In genomic region chr13:107461048-107461912, GRCm38 (mm10) we compare ENCODE assay signal across 8 mouse cellular contexts.
DNase-seq lines count a peak whose midpoint lies in the region; ATAC-seq lines count a peak whose summit lies in the region.

No protein-coding gene starts in this region.

- DNase-seq in 3134 (ENCODE audit: extremely low read depth, insufficient read length, low spot score), result peak; percentile 10
- DNase-seq in adrenal gland, adult 2 months, result peak; percentile 77
- DNase-seq in embryonic facial prominence, embryonic 10.5 days (ENCODE audit: low spot score), result peak; percentile 65
- peak; percentile 78 for DNase-seq in kidney, adult 9 months
- DNase-seq in limb, embryonic 11.5 days (ENCODE audit: low spot score), result peak; percentile 72
- DNase-seq in midbrain, embryonic 14.5 days, result peak; percentile 91
- DNase-seq in telencephalon, adult 2 months (ENCODE audit: low read depth, low spot score), result peak; percentile 69

- H3K27ac ChIP-seq in embryonic facial prominence, embryonic 10.5 days (replicated peaks), result no peak overlapping the region
- no peak overlapping the region for H3K27ac ChIP-seq in heart, embryonic 11.5 days (ENCODE audit: low read depth, low read length)
- no peak overlapping the region for H3K27ac ChIP-seq in limb, embryonic 11.5 days (replicated peaks; ENCODE audit: low read depth, low read length)
- no peak overlapping the region for H3K27ac ChIP-seq in midbrain, embryonic 14.5 days (replicated peaks; ENCODE audit: low read depth, low read length)

- ATAC-seq in heart, embryonic 11.5 days (replicated peaks; ENCODE audit: insufficient number of reproducible peaks, low FRiP score, low TSS enrichment), result peak; percentile 77
- ATAC-seq in limb, embryonic 11.5 days (ENCODE audit: insufficient number of reproducible peaks, low FRiP score, low TSS enrichment, low read depth), result peak; percentile 80; the same call in 1 of the 2 replicates
- peak; percentile 87 for ATAC-seq in midbrain, embryonic 14.5 days (ENCODE audit: low FRiP score, low TSS enrichment)

- 24% methylated on average over 16 of the region's 16 CpGs for WGBS in embryonic facial prominence, embryonic 10.5 days
- 15% methylated on average over 16 of the region's 16 CpGs for WGBS in heart, embryonic 11.5 days (ENCODE audit: insufficient replicate concordance)
- WGBS in limb, embryonic 11.5 days, result 25% methylated on average over 16 of the region's 16 CpGs
- 16% methylated on average over 16 of the region's 16 CpGs for WGBS in midbrain, embryonic 14.5 days

- no peak overlapping the region for H3K4me3 ChIP-seq in embryonic facial prominence, embryonic 10.5 days
- H3K4me3 ChIP-seq in heart, embryonic 11.5 days (ENCODE audit: low read depth, low read length), result no peak overlapping the region
- H3K4me3 ChIP-seq in limb, embryonic 11.5 days (ENCODE audit: low read depth, low read length), result no peak overlapping the region
- H3K4me3 ChIP-seq in midbrain, embryonic 14.5 days (replicated peaks; ENCODE audit: low read depth, low read length), result no peak overlapping the region

- H3K9ac ChIP-seq in heart, embryonic 11.5 days (ENCODE audit: low read depth, low read length), result no peak overlapping the region
- H3K9ac ChIP-seq in limb, embryonic 11.5 days (ENCODE audit: low read length), result no peak overlapping the region
- H3K9ac ChIP-seq in midbrain, embryonic 14.5 days (replicated peaks; ENCODE audit: low read length), result no peak overlapping the region

- no peaks in the 10 kb centered on the region for H3K36me3 ChIP-seq in embryonic facial prominence, embryonic 10.5 days (replicated peaks)
- no peaks in the 10 kb centered on the region for H3K36me3 ChIP-seq in heart, embryonic 11.5 days (ENCODE audit: control insufficient read depth, insufficient read depth, low read length)
- no peaks in the 10 kb centered on the region for H3K36me3 ChIP-seq in limb, embryonic 11.5 days (ENCODE audit: control insufficient read depth, insufficient read depth, low read length)
- no peaks in the 10 kb centered on the region for H3K36me3 ChIP-seq in midbrain, embryonic 14.5 days (ENCODE audit: control insufficient read depth, insufficient read depth, low read length)

- H3K9me3 ChIP-seq in embryonic facial prominence, embryonic 10.5 days, result no peaks in the 10 kb centered on the region
- no peaks in the 10 kb centered on the region for H3K9me3 ChIP-seq in heart, embryonic 11.5 days (replicated peaks; ENCODE audit: control insufficient read depth, low read length)
- H3K9me3 ChIP-seq in limb, embryonic 11.5 days (ENCODE audit: control insufficient read depth, low read length), result no peaks in the 10 kb centered on the region
- H3K9me3 ChIP-seq in midbrain, embryonic 14.5 days (ENCODE audit: control insufficient read depth, low read length), result no peaks in the 10 kb centered on the region

- no peaks in the 10 kb centered on the region for H3K27me3 ChIP-seq in embryonic facial prominence, embryonic 10.5 days (replicated peaks; ENCODE audit: low read depth, poor library complexity, severe bottlenecking)
- H3K27me3 ChIP-seq in heart, embryonic 11.5 days (ENCODE audit: control insufficient read depth, insufficient read depth, low read length), result 0 out of 2 replicates have a peak, but pooled peaks cover 2% of the 10 kb centered on the region
- H3K27me3 ChIP-seq in limb, embryonic 11.5 days (ENCODE audit: control insufficient read depth, insufficient read depth, low read length), result no peaks in the 10 kb centered on the region
- no peaks in the 10 kb centered on the region for H3K27me3 ChIP-seq in midbrain, embryonic 14.5 days (ENCODE audit: control insufficient read depth, insufficient read depth, low read length)

- H3K4me1 ChIP-seq in embryonic facial prominence, embryonic 10.5 days, result peaks cover 10% of the 10 kb centered on the region
- H3K4me1 ChIP-seq in heart, embryonic 11.5 days (ENCODE audit: control insufficient read depth, insufficient read depth, low read length), result no peaks in the 10 kb centered on the region
- H3K4me1 ChIP-seq in limb, embryonic 11.5 days (ENCODE audit: control insufficient read depth, insufficient read depth, low read length), result no peaks in the 10 kb centered on the region
- H3K4me1 ChIP-seq in midbrain, embryonic 14.5 days (ENCODE audit: control insufficient read depth, insufficient read depth, low read length), result 0 out of 2 replicates have a peak, but pooled peaks cover 8% of the 10 kb centered on the region

- peak overlapping the region; percentile 51 for H3K4me2 ChIP-seq in heart, embryonic 11.5 days
- no peak overlapping the region for H3K4me2 ChIP-seq in limb, embryonic 11.5 days (ENCODE audit: low read depth, severe bottlenecking)
- H3K4me2 ChIP-seq in midbrain, embryonic 14.5 days (ENCODE audit: low read length), result peak overlapping the region; percentile 41

Comparison
In these comparisons a context has a peak if more than half of its experiments do, and no peak if none do; other contexts are left out.
1. DNase-seq: peak in every context shown above with its lines; median percentile 91 in midbrain, embryonic 14.5 days; 78 in kidney, adult 9 months; 77 in adrenal gland, adult 2 months; 72 in limb, embryonic 11.5 days; 69 in telencephalon, adult 2 months; 65 in embryonic facial prominence, embryonic 10.5 days; 10 in 3134.